Comparison of ENCODE assay signal across 8 mouse cellular contexts in genomic region chr2:156863487-156864160, GRCm38 (mm10). TPM values are rescaled to one million over a fixed set of nuclear protein-coding genes. Genes with fewer than 3 reads are reported as not detected.
A peak's percentile ranks its signal among the peaks of the same experiment; 100 is the strongest.
DNase-seq lines count a peak whose midpoint lies in the region; ATAC-seq lines count a peak whose summit lies in the region.

No protein-coding gene starts in this region.

- H3K4me1 ChIP-seq in embryonic facial prominence, embryonic 15.5 days = peaks cover 27% of the 10 kb centered on the region
- peaks cover 26% of the 10 kb centered on the region for H3K4me1 ChIP-seq in hindbrain, embryonic 10.5 days (replicated peaks)
- H3K4me1 ChIP-seq in limb, embryonic 13.5 days = peaks cover 32% of the 10 kb centered on the region
- peaks cover 29% of the 10 kb centered on the region for H3K4me1 ChIP-seq in midbrain, embryonic 13.5 days (replicated peaks)

- H3K9me3 ChIP-seq in embryonic facial prominence, embryonic 15.5 days (replicated peaks) = no peaks in the 10 kb centered on the region
- no peaks in the 10 kb centered on the region for H3K9me3 ChIP-seq in hindbrain, embryonic 10.5 days
- no peaks in the 10 kb centered on the region for H3K9me3 ChIP-seq in limb, embryonic 13.5 days
- H3K9me3 ChIP-seq in midbrain, embryonic 13.5 days = no peaks in the 10 kb centered on the region

- H3K27ac ChIP-seq in embryonic facial prominence, embryonic 15.5 days (replicated peaks) = peak overlapping the region; percentile 86
- H3K27ac ChIP-seq in hindbrain, embryonic 10.5 days = peak overlapping the region; percentile 89
- H3K27ac ChIP-seq in limb, embryonic 13.5 days = peak overlapping the region; percentile 86
- H3K27ac ChIP-seq in midbrain, embryonic 13.5 days = peak overlapping the region; percentile 83

- 1% methylated on average over 28 of the region's 28 CpGs for WGBS in embryonic facial prominence, embryonic 15.5 days
- 3% methylated on average over 28 of the region's 28 CpGs for WGBS in hindbrain, embryonic 10.5 days
- WGBS in limb, embryonic 13.5 days = 2% methylated on average over 28 of the region's 28 CpGs
- WGBS in midbrain, embryonic 13.5 days = 4% methylated on average over 28 of the region's 28 CpGs

- no peaks in the 10 kb centered on the region for H3K27me3 ChIP-seq in embryonic facial prominence, embryonic 15.5 days
- H3K27me3 ChIP-seq in hindbrain, embryonic 10.5 days (ENCODE audit: insufficient read depth, poor library complexity, severe bottlenecking) = no peaks in the 10 kb centered on the region
- no peaks in the 10 kb centered on the region for H3K27me3 ChIP-seq in limb, embryonic 13.5 days
- no peaks in the 10 kb centered on the region for H3K27me3 ChIP-seq in midbrain, embryonic 13.5 days

- no peak for ATAC-seq in embryonic facial prominence, embryonic 15.5 days (ENCODE audit: insufficient number of reproducible peaks, low FRiP score, low TSS enrichment, low read depth)
- peak; percentile 26 for ATAC-seq in limb, embryonic 13.5 days (ENCODE audit: low FRiP score, low read depth)
- ATAC-seq in midbrain, embryonic 13.5 days = no peak

- H3K36me3 ChIP-seq in embryonic facial prominence, embryonic 15.5 days = peaks cover 29% of the 10 kb centered on the region
- H3K36me3 ChIP-seq in hindbrain, embryonic 10.5 days = peaks cover 63% of the 10 kb centered on the region
- peaks cover 37% of the 10 kb centered on the region for H3K36me3 ChIP-seq in limb, embryonic 13.5 days
- H3K36me3 ChIP-seq in midbrain, embryonic 13.5 days = peaks cover 37% of the 10 kb centered on the region

- peak; percentile 36 for DNase-seq in urinary bladder, adult 2 months (ENCODE audit: low spot score)
- DNase-seq in urinary bladder, postnatal 10 days (ENCODE audit: low spot score) = no peak
- no peak for DNase-seq in hindbrain, embryonic 10.5 days (ENCODE audit: low spot score)
- peak; percentile 58 for DNase-seq in testis, postnatal 10 days (ENCODE audit: low spot score)
- no peak for DNase-seq in layer of hippocampus, adult 8-10 months (ENCODE audit: low spot score in 2 of 2)

- peak overlapping the region; percentile 99 for H3K9ac ChIP-seq in embryonic facial prominence, embryonic 15.5 days
- peak overlapping the region; percentile 93 for H3K9ac ChIP-seq in limb, embryonic 13.5 days
- H3K9ac ChIP-seq in midbrain, embryonic 13.5 days (replicated peaks) = peak overlapping the region; percentile 85

- H3K4me3 ChIP-seq in embryonic facial prominence, embryonic 15.5 days (replicated peaks) = peak overlapping the region; percentile 80
- H3K4me3 ChIP-seq in hindbrain, embryonic 10.5 days = peak overlapping the region; percentile 96
- peak overlapping the region; percentile 78 for H3K4me3 ChIP-seq in limb, embryonic 13.5 days
- H3K4me3 ChIP-seq in midbrain, embryonic 13.5 days (replicated peaks) = peak overlapping the region; percentile 61

- peak overlapping the region; percentile 69 for H3K4me2 ChIP-seq in embryonic facial prominence, embryonic 15.5 days (replicated peaks)
- peak overlapping the region; percentile 91 for H3K4me2 ChIP-seq in limb, embryonic 13.5 days (replicated peaks)
- H3K4me2 ChIP-seq in midbrain, embryonic 13.5 days (replicated peaks) = peak overlapping the region; percentile 92

RNA-seq across cellular contexts. Expression of gene Rab5if, which starts 0.7 kb away (rescaled TPM):
- polyA plus RNA-seq in urinary bladder, adult 2 months (2012; rRNA removed) = 110 and 134 TPM in 2 replicates
- polyA plus RNA-seq in embryonic facial prominence, embryonic 15.5 days (2015; fragmentation: Nextera tagmentation; extraction: Ambion mirVana) = 152 and 160 TPM in 2 replicates
- polyA plus RNA-seq in hindbrain, embryonic 10.5 days (2016; fragmentation: Nextera tagmentation; extraction: Ambion mirVana) = 184 and 188 TPM in 2 replicates
- 153 and 155 TPM in 2 replicates for polyA plus RNA-seq in limb, embryonic 13.5 days (2015; fragmentation: Nextera tagmentation; extraction: Ambion mirVana)
- polyA plus RNA-seq in midbrain, embryonic 13.5 days (2015; fragmentation: Nextera tagmentation; extraction: Ambion mirVana) = 143 and 158 TPM in 2 replicates
- 10 to 100 TPM; 80.0 to 94.3 (median 87.5) TPM for total RNA-seq in layer of hippocampus, adult 8-10 months (2022)

RNA-seq across cellular contexts. Expression of gene 4930518I15Rik, which starts 5.9 kb away (rescaled TPM):
- polyA plus RNA-seq in urinary bladder, adult 2 months (2012; rRNA removed) = 3.7 and 3.9 TPM in 2 replicates
- 8.4 and 9.7 TPM in 2 replicates for polyA plus RNA-seq in embryonic facial prominence, embryonic 15.5 days (2015; fragmentation: Nextera tagmentation; extraction: Ambion mirVana)
- 8.1 and 9.4 TPM in 2 replicates for polyA plus RNA-seq in hindbrain, embryonic 10.5 days (2016; fragmentation: Nextera tagmentation; extraction: Ambion mirVana)
- 13.2 and 14.9 TPM in 2 replicates for polyA plus RNA-seq in limb, embryonic 13.5 days (2015; fragmentation: Nextera tagmentation; extraction: Ambion mirVana)
- 13.0 and 15.4 TPM in 2 replicates for polyA plus RNA-seq in midbrain, embryonic 13.5 days (2015; fragmentation: Nextera tagmentation; extraction: Ambion mirVana)
- total RNA-seq in layer of hippocampus, adult 8-10 months (2022) = 1 to 10 TPM; 2.6 to 4.2 (median 3.9) TPM

RNA-seq across cellular contexts. Expression of gene Sla2, which starts 23.4 kb away (rescaled TPM):
- 0.28 and 0.31 TPM in 2 replicates for polyA plus RNA-seq in urinary bladder, adult 2 months (2012; rRNA removed)
- 0.52 and 0.56 TPM in 2 replicates for polyA plus RNA-seq in embryonic facial prominence, embryonic 15.5 days (2015; fragmentation: Nextera tagmentation; extraction: Ambion mirVana)
- 0.37 and 0.90 TPM in 2 replicates for polyA plus RNA-seq in hindbrain, embryonic 10.5 days (2016; fragmentation: Nextera tagmentation; extraction: Ambion mirVana)
- polyA plus RNA-seq in limb, embryonic 13.5 days (2015; fragmentation: Nextera tagmentation; extraction: Ambion mirVana) = 0.33 and 0.36 TPM in 2 replicates
- polyA plus RNA-seq in midbrain, embryonic 13.5 days (2015; fragmentation: Nextera tagmentation; extraction: Ambion mirVana) = 0.15 and 0.27 TPM in 2 replicates
- total RNA-seq in layer of hippocampus, adult 8-10 months (2022) = under 1 TPM; 0.30 to 0.70 (median 0.41) TPM

RNA-seq across cellular contexts. Expression of gene Tgif2, which starts 23.8 kb away (rescaled TPM):
- 4.6 and 4.8 TPM in 2 replicates for polyA plus RNA-seq in urinary bladder, adult 2 months (2012; rRNA removed)
- 51.1 and 51.6 TPM in 2 replicates for polyA plus RNA-seq in embryonic facial prominence, embryonic 15.5 days (2015; fragmentation: Nextera tagmentation; extraction: Ambion mirVana)
- polyA plus RNA-seq in hindbrain, embryonic 10.5 days (2016; fragmentation: Nextera tagmentation; extraction: Ambion mirVana) = 88.4 and 90.3 TPM in 2 replicates
- 79.8 and 87.5 TPM in 2 replicates for polyA plus RNA-seq in limb, embryonic 13.5 days (2015; fragmentation: Nextera tagmentation; extraction: Ambion mirVana)
- 35.2 and 44.5 TPM in 2 replicates for polyA plus RNA-seq in midbrain, embryonic 13.5 days (2015; fragmentation: Nextera tagmentation; extraction: Ambion mirVana)
- total RNA-seq in layer of hippocampus, adult 8-10 months (2022) = 1 to 10 TPM in 1 of 4 experiments, under 1 TPM in 3; 0.66 to 2.6 (median 0.82) TPM

Comparison
In these comparisons a context has a peak if more than half of its experiments do, and no peak if none do; other contexts are left out.
1. DNase-seq: peak in urinary bladder, adult 2 months (single experiment) and testis, postnatal 10 days (single experiment); none in urinary bladder, postnatal 10 days (single experiment), hindbrain, embryonic 10.5 days (single experiment) and layer of hippocampus, adult 8-10 months (0 of 2).
2. Peak in every context shown above with its lines, with median percentiles within 50 percentile points of each other: H3K27ac ChIP-seq, H3K4me2 ChIP-seq, H3K4me3 ChIP-seq and H3K9ac ChIP-seq.